15 mouse cellular contexts compared by ENCODE assay signal in the genomic region with DNA sequence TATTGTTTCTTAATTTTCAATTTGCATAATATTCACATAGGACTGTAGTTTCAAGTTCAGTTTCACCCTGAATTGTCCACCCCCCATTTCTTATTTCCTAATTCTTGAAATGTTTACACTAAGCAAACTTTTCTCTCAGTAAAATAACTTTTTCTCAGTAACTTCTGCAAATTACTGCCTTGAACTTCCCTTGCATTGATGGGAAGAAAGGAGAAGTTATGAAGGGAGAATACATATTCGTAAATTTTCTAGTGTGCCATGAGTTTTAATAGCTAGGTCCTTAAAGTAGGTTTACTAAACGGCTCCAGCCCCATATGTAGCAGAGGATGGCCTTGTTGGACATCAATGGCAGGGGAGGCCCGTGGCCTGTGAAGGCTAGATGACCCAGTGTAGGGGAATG. TPM values are rescaled to one million over a fixed set of nuclear protein-coding genes. Genes with fewer than 3 reads are reported as not detected.
"Had no signal": no experiment of that assay in that cellular context is flagged by ENCODE, and none has a peak within 500 bp of the region (broad histone marks: within the 10 kb centered on the region; RNA-seq: fewer than 3 reads in every experiment).

No protein-coding gene starts in this region.

RNA-seq across cellular contexts. Expression of a gene that starts 43.8 kb away (rescaled TPM):
- total RNA-seq: heart, postnatal 10 days; heart, postnatal 14 days; heart, postnatal 25 days; heart, postnatal 36 days; heart, postnatal 4 days; hematopoietic stem cell, adult 5-6 weeks; hindbrain, postnatal 0 days; layer of hippocampus, adult 18-20 months; layer of hippocampus, adult 2 months; layer of hippocampus, adult 8-10 months; layer of hippocampus, postnatal 10 days; layer of hippocampus, postnatal 14 days; layer of hippocampus, postnatal 25 days; layer of hippocampus, postnatal 36 days; left cerebral cortex, adult 18-20 months had no signal
